ENCODE assay signal across 9 mouse cellular contexts in genomic region chr8:91488086-91488783, GRCm38 (mm10).
DNase-seq lines count a peak whose midpoint lies in the region; ATAC-seq lines count a peak whose summit lies in the region.
"Had no signal": no experiment of that assay in that cellular context is flagged by ENCODE, and none has a peak within 500 bp of the region (broad histone marks: within the 10 kb centered on the region; RNA-seq: fewer than 3 reads in every experiment).

No protein-coding gene starts in this region.

- no peak for ATAC-seq in hindbrain, embryonic 12.5 days (ENCODE audit: low FRiP score)
- ATAC-seq in stomach, embryonic 16.5 days (ENCODE audit: insufficient read depth, low FRiP score) = 0 out of 2 replicates have a peak, but pooled peaks have one; percentile 25

- intact Hi-C loops in heart, postnatal 36 days (cut with DNase I) = loop anchor here (2.0 to 5.0 kb wide), 3 partner anchors 111 to 867 kb away; no protein-coding TSS in a partner anchor

- peaks cover 15% of the 10 kb centered on the region for H3K36me3 ChIP-seq in hindbrain, embryonic 10.5 days
- peaks cover 7% of the 10 kb centered on the region; the same call in 1 of the 2 replicates for H3K36me3 ChIP-seq in hindbrain, embryonic 12.5 days
- H3K36me3 ChIP-seq in stomach, embryonic 16.5 days (ENCODE audit: control insufficient read depth, insufficient read depth, low read length) = no peaks in the 10 kb centered on the region

- no peaks in the 10 kb centered on the region for H3K9me3 ChIP-seq in hindbrain, embryonic 10.5 days
- no peaks in the 10 kb centered on the region for H3K9me3 ChIP-seq in hindbrain, embryonic 12.5 days (replicated peaks)
- H3K9me3 ChIP-seq in stomach, embryonic 16.5 days (replicated peaks; ENCODE audit: control insufficient read depth, low read length) = no peaks in the 10 kb centered on the region

- WGBS in hindbrain, embryonic 10.5 days = 51% methylated on average over 13 of the region's 13 CpGs
- WGBS in hindbrain, embryonic 12.5 days = 49% methylated on average over 13 of the region's 13 CpGs
- 56% methylated on average over 13 of the region's 13 CpGs for WGBS in stomach, embryonic 16.5 days

- peak; percentile 78 for DNase-seq in hindbrain, embryonic 10.5 days (ENCODE audit: low spot score)
- DNase-seq in adrenal gland, postnatal 10 days = peak; percentile 82
- DNase-seq in embryo, embryonic 11 days = peak; percentile 87
- DNase-seq in heart, postnatal 36 days = peak; percentile 66 to 68
- peak; percentile 63 to 80 for DNase-seq in layer of hippocampus, postnatal 14 days (ENCODE audit: low spot score in 2 of 2)
- DNase-seq in lung, postnatal 4 days = peak; percentile 67 to 81

- H3K27me3 ChIP-seq in hindbrain, embryonic 10.5 days (ENCODE audit: insufficient read depth, poor library complexity, severe bottlenecking) = peaks cover 38% of the 10 kb centered on the region
- H3K27me3 ChIP-seq in hindbrain, embryonic 12.5 days = peaks cover 8% of the 10 kb centered on the region; the same call in 1 of the 2 replicates
- H3K27me3 ChIP-seq in stomach, embryonic 16.5 days (ENCODE audit: control insufficient read depth, insufficient read depth, low read length) = no peaks in the 10 kb centered on the region

- no peak overlapping the region for H3K4me3 ChIP-seq in hindbrain, embryonic 10.5 days
- no peak overlapping the region for H3K4me3 ChIP-seq in hindbrain, embryonic 12.5 days
- no peak overlapping the region for H3K4me3 ChIP-seq in stomach, embryonic 16.5 days (replicated peaks; ENCODE audit: low read length)
- H3K4me3 ChIP-seq: myocyte had no signal

- H3K4me1 ChIP-seq in hindbrain, embryonic 10.5 days (replicated peaks) = peaks cover 24% of the 10 kb centered on the region
- H3K4me1 ChIP-seq in hindbrain, embryonic 12.5 days = peaks cover 10% of the 10 kb centered on the region; the same call in 1 of the 2 replicates
- H3K4me1 ChIP-seq in stomach, embryonic 16.5 days (ENCODE audit: control insufficient read depth, insufficient read depth, low read length) = peaks cover 7% of the 10 kb centered on the region; the same call in 1 of the 2 replicates

- H3K4me2 ChIP-seq in hindbrain, embryonic 12.5 days (replicated peaks) = no peak overlapping the region
- no peak overlapping the region for H3K4me2 ChIP-seq in stomach, embryonic 16.5 days (ENCODE audit: low read depth, low read length)

- no peak overlapping the region for H3K27ac ChIP-seq in hindbrain, embryonic 10.5 days
- no peak overlapping the region for H3K27ac ChIP-seq in hindbrain, embryonic 12.5 days
- H3K27ac ChIP-seq in stomach, embryonic 16.5 days (ENCODE audit: low read length) = 0 out of 2 replicates have a peak overlapping the region, but pooled peaks have one; percentile 57

- H3K9ac ChIP-seq in hindbrain, embryonic 12.5 days = no peak overlapping the region
- H3K9ac ChIP-seq in stomach, embryonic 16.5 days (ENCODE audit: low read length) = no peak overlapping the region
